In genomic region chr4:145295589-145296300, GRCm38 (mm10) we compare ENCODE assay signal across 9 mouse cellular contexts. TPM values are rescaled to one million over a fixed set of nuclear protein-coding genes. Genes with fewer than 3 reads are reported as not detected.
DNase-seq lines count a peak whose midpoint lies in the region; TF ChIP-seq lines count a peak whose summit lies in the region.
"Had no signal": no experiment of that assay in that cellular context is flagged by ENCODE, and none has a peak within 500 bp of the region (broad histone marks: within the 10 kb centered on the region; RNA-seq: fewer than 3 reads in every experiment).

No protein-coding gene starts in this region.

- no peak for TF ChIP-seq POLR2A in CH12.LX (IDR thresholded peaks at IDR 0.05; ENCODE audit: low read depth, low read length)

- no peak for TF ChIP-seq EP300 in CH12.LX (IDR thresholded peaks at IDR 0.05; ENCODE audit: low read length)

- no peak overlapping the region for H3K4me2 ChIP-seq in CH12.LX (ENCODE audit: insufficient read depth, low read depth, poor library complexity, severe bottlenecking)
- H3K4me2 ChIP-seq: limb, embryonic 12.5 days had no signal

- H3K9ac ChIP-seq in CH12.LX (ENCODE audit: insufficient read depth, low read depth): no peak overlapping the region
- H3K9ac ChIP-seq: limb, embryonic 12.5 days had no signal

- dilution Hi-C loops in CH12.LX (cut with MboI; ENCODE audit: extremely low pct_ligation_motif_present, extremely low pct_unique_long_range_greater_than_20kb, low sequenced_read_pairs): no loop called here

- peak; percentile 63 to 89 for TF ChIP-seq CTCF in CH12.LX (conservative IDR thresholded peaks at IDR 0.05 in 1 of 2, IDR thresholded peaks at IDR 0.05 in 1 of 2; ENCODE audit: low read depth in 2 of 2, low read length in 2 of 2)

- peak; percentile 26 to 32 for DNase-seq in cerebellum, adult 18-20 months
- no peak for DNase-seq in cerebellum, adult 11 months
- DNase-seq in CH12.LX (ENCODE audit: extremely low read depth): peak; percentile 74
- peak; percentile 20 for DNase-seq in c-Kit-positive CD71-positive TER-119-negative erythroid progenitor cells, embryonic 14.5 days (ENCODE audit: low read depth)
- peak; percentile 24 for DNase-seq in gastrocnemius, postnatal 25 days
- DNase-seq in layer of hippocampus, adult 18-20 months (ENCODE audit: low spot score in 2 of 2): peak; percentile 52 to 80
- peak; percentile 80 for DNase-seq in lung, postnatal 10 days
- peak; percentile 71 to 81 for DNase-seq in right cerebral cortex, postnatal 10 days (ENCODE audit: low spot score in 2 of 2)

- peaks cover 18 to 51% of the 10 kb centered on the region in 2 experiments for H3K36me3 ChIP-seq in CH12.LX (replicated peaks in 1 of 2; ENCODE audit: control insufficient read depth in 1 of 2, insufficient read depth in 1 of 2, low read length in 1 of 2)
- H3K36me3 ChIP-seq: limb, embryonic 12.5 days had no signal

- no peak overlapping the region for H3K27ac ChIP-seq in CH12.LX (ENCODE audit: insufficient read depth, low read depth)
- H3K27ac ChIP-seq: limb, embryonic 12.5 days had no signal

- in situ Hi-C loops in CH12.LX (cut with MboI; ENCODE audit: low pct_ligation_motif_present, low pct_unique_long_range_greater_than_20kb, low sequenced_read_pairs): loop anchor here (25.0 kb wide), 1 partner anchor 408 kb away; the partner anchor contains the start of gene Dhrs3

- H3K4me3 ChIP-seq in CH12.LX (replicated peaks in 1 of 3; ENCODE audit: low read depth in 2 of 3, low read length in 2 of 3, poor library complexity in 1 of 3): no peak overlapping the region
- H3K4me3 ChIP-seq: limb, embryonic 12.5 days had no signal

- H3K4me1 ChIP-seq in CH12.LX (ENCODE audit: control insufficient read depth in 1 of 2, insufficient read depth in 2 of 2): peaks cover 7 to 18% of the 10 kb centered on the region in 2 experiments

- TF ChIP-seq RAD21 in CH12.LX (IDR thresholded peaks at IDR 0.05; ENCODE audit: low read depth, low read length): peak; percentile 85

- H3K9me3 ChIP-seq in CH12.LX (replicated peaks; ENCODE audit: low read length): no peaks in the 10 kb centered on the region
- H3K9me3 ChIP-seq: limb, embryonic 12.5 days had no signal

- H3K79me2 ChIP-seq in CH12.LX (replicated peaks; ENCODE audit: control insufficient read depth, extremely low read depth, insufficient read depth, poor library complexity, severe bottlenecking): no peaks in the 10 kb centered on the region

- no peaks in the 10 kb centered on the region for H3K27me3 ChIP-seq in CH12.LX (replicated peaks)
- H3K27me3 ChIP-seq: limb, embryonic 12.5 days had no signal

TF ChIP-seq in CH12.LX, 34 proteins besides CTCF, POLR2A, EP300 and RAD21:
- TF ChIP-seq ZMIZ1 (IDR thresholded peaks at IDR 0.05; ENCODE audit: low read depth, low read length) (no peak), PAX5 (IDR thresholded peaks at IDR 0.05; ENCODE audit: low read length) (no peak), ZKSCAN1 (IDR thresholded peaks at IDR 0.05; ENCODE audit: borderline replicate concordance, low read depth, low read length) (no peak), SMC3 (IDR thresholded peaks at IDR 0.05; ENCODE audit: low read depth, low read length) (peak; percentile 85), ZNF384 (IDR thresholded peaks at IDR 0.05; ENCODE audit: low read depth, low read length) (peak; percentile 98)

RNA-seq across cellular contexts. Expression of gene Tnfrsf8, which starts 19.2 kb away (rescaled TPM):
- total RNA-seq in CH12.LX (2012; rRNA removed) (23.2 and 31.0 TPM in 2 replicates), CH12.LX (2014; rRNA removed) (18.9 and 24.7 TPM in 2 replicates)
- polyA plus RNA-seq in CH12.LX (2012; ENCODE audit: insufficient read length, low read depth): 11.5 and 12.7 TPM in 2 replicates
- under 1 TPM in 1 of 2 experiments, not detected in 1; 0.08 TPM for total RNA-seq in gastrocnemius, postnatal 25 days (2021)
- total RNA-seq in layer of hippocampus, adult 18-20 months (2021): 1 to 10 TPM; 1.1 to 1.2 TPM

RNA-seq across cellular contexts. Expression of gene Tnfrsf1b, which starts 49.1 kb away (rescaled TPM):
- total RNA-seq in CH12.LX (2012; rRNA removed) (14.9 and 16.7 TPM in 2 replicates), CH12.LX (2014; rRNA removed) (10.7 and 11.4 TPM in 2 replicates)
- polyA plus RNA-seq in CH12.LX (2012; ENCODE audit: insufficient read length, low read depth): 18.8 and 21.6 TPM in 2 replicates
- total RNA-seq in gastrocnemius, postnatal 25 days (2021): 1 to 10 TPM; 2.2 to 3.7 TPM
- 1 to 10 TPM; 2.8 to 3.4 TPM for total RNA-seq in layer of hippocampus, adult 18-20 months (2021)

Comparison
In these comparisons a context has a peak if more than half of its experiments do, and no peak if none do; other contexts are left out.
1. RNA of gene Tnfrsf8, which starts 19.2 kb away (total RNA-seq): 18.9 to 31.0 TPM in CH12.LX; 1.1 to 1.2 TPM in layer of hippocampus, adult 18-20 months and 0.08 TPM in gastrocnemius, postnatal 25 days; every median in the first group is over 4 times any median in the second.